Mouse (Mus musculus) heart, embryonic 16.5 days (tissue): ENCODE measurements around the gene Tmem79. TPM values are rescaled to one million over a fixed set of nuclear protein-coding genes. Genes with fewer than 3 reads are reported as not detected.
"Not testable (repeated sequence)": the region's sequence is repeated elsewhere in the genome, so short reads cannot be mapped to it uniquely, and the experiment has no call there.

Experiments
- ATAC-seq: fragments of 200-750 bp; cut with Nextera tagmentation; replicated peaks from 2 replicates; pipeline ENCODE4 v1.8.0; 2017; ENCODE audit warnings: moderate number of reproducible peaks; ENCODE audit not compliant: insufficient read depth, low FRiP score; ENCODE audit errors: extremely low read depth
- H3K27ac ChIP-seq: fragments of 300-500 bp; sonication (generic); 2 replicates; pipeline ENCODE4 v1.5.1; 2014; ENCODE audit warnings: mild to moderate bottlenecking, low read length, control low read depth, moderate library complexity
- H3K27me3 ChIP-seq: fragments of 300-500 bp; sonication (generic); 2 replicates; pipeline ENCODE4 v1.6.1; 2014; ENCODE audit warnings: low read length, mixed read lengths; ENCODE audit not compliant: control insufficient read depth, insufficient read depth
- H3K36me3 ChIP-seq: fragments of 300-500 bp; sonication (generic); 2 replicates; pipeline ENCODE4 v1.6.1; 2014; ENCODE audit not compliant: control insufficient read depth, insufficient read depth
- H3K4me1 ChIP-seq: fragments of 300-500 bp; sonication (generic); 2 replicates; pipeline ENCODE4 v1.6.1; 2014; ENCODE audit warnings: low read length, mixed read lengths; ENCODE audit not compliant: control insufficient read depth, insufficient read depth
- H3K4me2 ChIP-seq: fragments of 300-500 bp; sonication (generic); 2 replicates; pipeline ENCODE4 v1.6.1; 2014; ENCODE audit warnings: low read depth, mild to moderate bottlenecking, control low read depth, low read length
- H3K4me3 ChIP-seq: fragments of 300-500 bp; sonication (generic); 2 replicates; pipeline ENCODE4 v1.5.1; 2014; ENCODE audit warnings: mild to moderate bottlenecking, control low read depth, low read length
- H3K9ac ChIP-seq: fragments of 300-500 bp; sonication (generic); 2 replicates; pipeline ENCODE4 v1.6.1; 2014; ENCODE audit warnings: low read length, control low read depth
- H3K9me3 ChIP-seq: fragments of 300-500 bp; sonication (generic); replicated peaks from 2 replicates; pipeline ENCODE4 v1.6.1; 2016; ENCODE audit warnings: low read length; ENCODE audit not compliant: control insufficient read depth
- WGBS: fragments of 180-500 bp; shearing (Covaris S2); extraction: QIAGEN DNeasy Blood & Tissue Kit; methylation state at CpG from one replicate; pipeline ENCODE4 v1.1.7; 2014; 5-methylcytosine and 5-hydroxymethylcytosine counted together
- polyA plus RNA-seq: library from polyadenylated mRNA; unstranded; fragments of >200 nt; fragmentation: Nextera tagmentation; extraction: Ambion mirVana; gene quantifications from 2 replicates; pipeline ENCODE4 v1.2.1, GENCODE M21; 2015

The Tmem79 gene
- 1.7 and 2.6 TPM in 2 replicates for polyA plus RNA-seq

DNA sequence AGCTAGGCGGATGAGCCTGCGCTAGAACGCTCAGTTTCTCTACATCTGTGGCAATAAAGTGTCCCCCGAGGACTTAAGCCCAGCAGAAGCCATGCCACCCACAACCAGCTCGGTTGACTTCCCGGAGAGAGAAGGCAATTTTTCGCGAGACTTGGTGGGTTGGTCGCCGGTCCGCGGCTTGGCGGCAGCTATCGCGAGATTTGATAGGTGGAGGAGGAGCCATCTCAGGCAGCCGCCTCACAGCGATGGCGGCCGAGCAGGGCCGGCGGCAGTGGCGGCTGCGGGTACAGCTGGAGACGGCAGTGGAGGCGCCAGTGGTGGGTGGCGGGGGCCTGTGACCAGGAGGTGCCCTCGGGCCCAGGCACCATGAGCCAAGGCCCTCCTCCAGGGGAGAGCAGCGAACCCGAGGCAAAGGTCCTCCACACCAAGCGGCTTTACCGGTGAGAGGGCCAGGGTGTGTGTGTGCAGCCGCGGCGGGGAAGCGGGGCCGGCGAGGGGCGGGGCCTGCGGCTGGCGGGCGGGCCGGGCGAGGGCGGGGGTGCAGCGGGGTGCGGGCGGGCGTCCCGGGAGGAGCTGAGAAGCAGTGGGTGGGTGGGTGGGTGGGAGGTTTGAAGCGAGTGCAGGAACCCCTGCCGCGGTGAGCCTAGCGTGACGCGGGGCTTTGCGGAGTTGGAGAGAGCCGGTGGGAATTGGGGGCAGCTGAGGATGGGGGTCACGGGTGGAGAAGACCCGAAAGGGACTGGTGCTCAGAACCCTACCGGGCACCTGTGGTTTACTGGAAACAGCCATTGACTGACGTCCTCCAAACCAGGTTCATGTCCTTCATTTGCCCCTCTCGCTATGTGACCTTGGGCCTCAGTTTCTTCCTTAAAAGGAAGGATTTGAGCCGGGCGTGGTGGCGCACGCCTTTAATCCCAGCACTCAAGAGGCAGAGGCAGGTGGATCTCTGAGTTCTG, at the start of gene Tmem79, which contains the start of gene Smg5:
Tmem79 (minus strand) TSS at position 91 of the 956 bp plus-strand sequence.
Smg5 (plus strand) TSS at position 203 of the 956 bp plus-strand sequence.
- peak within 1 kb of the TSS; percentile 87 for H3K4me3 ChIP-seq
- peaks cover 23% of the 10 kb centered on the region for H3K4me1 ChIP-seq
- under 1% methylated on average over 52 of the region's 66 CpGs for WGBS
- H3K4me2 ChIP-seq: peak within 1 kb of the TSS; percentile 65
- H3K9me3 ChIP-seq: no peaks in the 10 kb centered on the region
- H3K9ac ChIP-seq: peak within 1 kb of the TSS; percentile 98
- no peaks in the 10 kb centered on the region; the same call in 1 of the 2 replicates for H3K36me3 ChIP-seq
- H3K27ac ChIP-seq: peak within 1 kb of the TSS; percentile 96
- no peaks in the 10 kb centered on the region for H3K27me3 ChIP-seq
- ATAC-seq: peak; percentile 91

- no peak for ATAC-seq
- no peaks in the 10 kb centered on the region for H3K36me3 ChIP-seq
- WGBS: 72% methylated on average over 5 of the region's 5 CpGs
Measured at GRCm38 (mm10) chr3:88384364-88384763, 48.4 kb upstream of the Tmem79 start, which contains the start of gene Bglap. Bglap (minus strand) TSS chr3:88384464.

DNA sequence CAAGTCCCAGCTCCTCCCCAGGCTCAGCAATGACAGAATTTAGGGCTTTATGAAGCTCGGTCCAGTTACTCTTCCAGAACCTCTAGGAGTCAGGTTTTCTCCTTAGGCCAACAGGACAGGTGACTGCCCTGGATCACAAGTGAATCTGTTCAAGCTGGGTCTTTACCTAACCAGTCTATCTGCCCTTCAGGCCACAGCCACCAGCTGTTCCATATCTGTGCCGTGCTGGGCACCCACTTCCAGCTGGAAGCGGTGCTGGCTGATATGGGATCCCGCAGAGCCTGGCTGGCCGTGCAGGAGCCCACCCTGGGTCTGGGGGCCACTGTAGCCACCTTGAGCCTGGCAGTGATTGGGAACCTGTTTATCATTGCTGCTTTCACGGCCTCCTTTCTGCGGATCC, 46.4 kb upstream of the Tmem79 start:
- H3K4me2 ChIP-seq, H3K27ac ChIP-seq, H3K36me3 ChIP-seq, H3K9me3 ChIP-seq, ATAC-seq, H3K9ac ChIP-seq, H3K4me1 ChIP-seq, H3K4me3 ChIP-seq, H3K27me3 ChIP-seq: not testable (repeated sequence)
- 24% methylated on average over 1 of the region's 7 CpGs for WGBS

More at GRCm38 (mm10) chr3:88384364-88384763, 48.4 kb upstream of the Tmem79 start, which contains the start of gene Bglap:
- H3K4me1 ChIP-seq: no peaks in the 10 kb centered on the region
- no peak within 1 kb of the TSS for H3K4me3 ChIP-seq
- no peaks in the 10 kb centered on the region for H3K27me3 ChIP-seq
- no peak within 1 kb of the TSS for H3K9ac ChIP-seq
- H3K9me3 ChIP-seq: no peaks in the 10 kb centered on the region
- no peak within 1 kb of the TSS for H3K27ac ChIP-seq
- H3K4me2 ChIP-seq: no peak within 1 kb of the TSS

DNA sequence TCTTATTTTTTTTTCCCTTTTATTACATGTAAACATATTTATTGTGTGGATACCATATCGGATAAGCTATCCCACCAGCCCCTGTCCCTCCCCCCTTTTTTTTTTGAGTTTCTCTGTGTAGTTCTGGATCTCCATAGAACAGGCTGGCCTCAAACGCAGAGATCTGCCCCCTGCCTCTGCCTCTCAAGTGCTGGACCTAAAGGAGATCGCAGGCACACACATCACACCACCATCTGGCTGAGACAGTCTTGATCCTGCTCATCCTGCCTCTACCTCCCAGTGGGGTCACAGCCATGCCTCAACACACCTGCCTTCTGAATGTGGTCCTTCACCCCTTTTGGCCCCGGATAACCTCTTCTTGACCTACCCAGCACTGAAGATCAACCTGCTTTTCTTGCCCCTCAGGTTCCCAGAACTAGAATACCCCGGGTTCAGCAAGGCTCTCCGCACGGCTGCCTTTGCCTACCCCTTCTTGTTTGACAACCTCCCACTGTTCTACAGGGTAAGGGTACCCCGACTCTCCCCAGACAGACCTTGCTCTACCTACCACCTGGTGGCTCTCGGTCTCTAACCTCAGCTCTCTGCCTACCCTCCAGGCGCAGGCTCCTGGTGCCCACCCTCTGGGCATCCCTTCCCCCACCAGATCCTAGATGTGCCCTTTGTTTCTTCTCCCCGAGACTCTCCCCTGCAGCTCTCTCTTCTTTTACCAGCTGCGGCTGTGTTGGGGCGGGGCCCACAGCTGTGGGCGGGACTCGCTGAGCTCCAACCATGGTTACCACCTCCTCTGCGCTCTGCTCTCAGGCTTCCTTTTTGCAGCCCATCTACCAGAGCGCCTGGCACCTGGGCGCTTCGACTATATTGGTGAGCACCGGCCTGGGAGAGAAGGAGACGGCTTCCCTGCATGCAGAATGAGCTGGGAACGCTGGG, 45.7 kb upstream of the Tmem79 start:
- ATAC-seq: peak; percentile 75

DNA sequence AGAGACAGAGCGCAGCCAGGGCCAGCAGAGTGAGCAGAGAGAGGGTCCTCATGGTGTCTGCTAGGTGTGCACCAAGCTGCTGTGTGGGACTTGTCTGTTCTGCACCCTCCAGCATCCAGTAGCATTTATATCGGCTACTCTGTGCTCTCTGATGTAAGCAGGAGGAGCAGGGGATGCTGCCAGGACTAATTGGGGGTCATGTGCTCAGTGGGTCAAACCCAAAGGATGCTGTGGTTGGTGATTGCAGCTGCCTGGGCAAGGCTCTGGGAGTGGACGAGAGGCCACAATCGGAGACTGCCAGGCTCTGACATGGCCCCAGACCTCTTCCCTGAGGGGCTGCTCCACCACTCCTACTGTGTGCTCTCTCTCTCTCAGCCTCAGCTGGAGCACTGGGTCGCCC, 42.7 kb upstream of the Tmem79 start, which contains the start of gene Bglap2:
Bglap2 (minus strand) TSS at position 101 of the 400 bp plus-strand sequence.
- not testable (repeated sequence) for H3K4me2 ChIP-seq, H3K27ac ChIP-seq, H3K9ac ChIP-seq, H3K27me3 ChIP-seq, H3K4me3 ChIP-seq, H3K36me3 ChIP-seq, ATAC-seq, H3K9me3 ChIP-seq, H3K4me1 ChIP-seq
- WGBS: 71% methylated on average over 4 of the region's 5 CpGs

More for the DNA sequence above, 45.7 kb upstream of the Tmem79 start:
- H3K4me1 ChIP-seq, H3K9me3 ChIP-seq, H3K27me3 ChIP-seq, H3K36me3 ChIP-seq, H3K27ac ChIP-seq, H3K4me3 ChIP-seq, H3K9ac ChIP-seq: not testable (repeated sequence)
- WGBS: 11% methylated on average over 19 of the region's 22 CpGs
- H3K4me2 ChIP-seq: peak overlapping the region; percentile 50

GRCm38 (mm10) chr3:88376644-88377043, 40.7 kb upstream of the Tmem79 start:
- H3K9ac ChIP-seq, H3K4me3 ChIP-seq, H3K27me3 ChIP-seq, H3K4me1 ChIP-seq, H3K36me3 ChIP-seq, H3K27ac ChIP-seq, H3K9me3 ChIP-seq, ATAC-seq: not testable (repeated sequence)
- H3K4me2 ChIP-seq: peak overlapping the region; percentile 48
- 16% methylated on average over 5 of the region's 7 CpGs for WGBS

- H3K4me3 ChIP-seq: not testable (repeated sequence)
- WGBS: 13% methylated on average over 17 of the region's 19 CpGs
Measured at GRCm38 (mm10) chr3:88375750-88376626, 40.0 kb upstream of the Tmem79 start.

GRCm38 (mm10) chr3:88372643-88373042, 36.7 kb upstream of the Tmem79 start, which contains the start of gene Bglap3:
Bglap3 (minus strand) TSS chr3:88372743.
- H3K27me3 ChIP-seq, H3K4me1 ChIP-seq, H3K4me2 ChIP-seq, H3K4me3 ChIP-seq, H3K27ac ChIP-seq, ATAC-seq, H3K36me3 ChIP-seq, H3K9ac ChIP-seq, H3K9me3 ChIP-seq: not testable (repeated sequence)
- 87% methylated on average over 9 of the region's 9 CpGs for WGBS

More at GRCm38 (mm10) chr3:88375750-88376626, 40.0 kb upstream of the Tmem79 start:
- H3K4me2 ChIP-seq: peak overlapping the region; percentile 48
- not testable (repeated sequence) for H3K9me3 ChIP-seq, H3K27ac ChIP-seq, H3K27me3 ChIP-seq, H3K4me1 ChIP-seq, H3K36me3 ChIP-seq
- peak; percentile 84 for ATAC-seq
- H3K9ac ChIP-seq: 0 out of 2 replicates have a peak overlapping the region, but pooled peaks have one; percentile 43
